In genomic region chr7:27361283-27361946, GRCm38 (mm10) we compare ENCODE assay signal across 8 mouse cellular contexts. TPM values are rescaled to one million over a fixed set of nuclear protein-coding genes. Genes with fewer than 3 reads are reported as not detected.
A peak's percentile ranks its signal among the peaks of the same experiment; 100 is the strongest.
DNase-seq lines count a peak whose midpoint lies in the region; ATAC-seq and TF ChIP-seq lines count a peak whose summit lies in the region.

No protein-coding gene starts in this region.

- H3K27ac ChIP-seq in ES-E14 (ENCODE audit: insufficient read depth, low read depth, low read length, poor library complexity, severe bottlenecking), result peak overlapping the region; percentile 89; the same call in 1 of the 2 replicates
- no peak overlapping the region for H3K27ac ChIP-seq in forebrain, embryonic 15.5 days (replicated peaks)
- H3K27ac ChIP-seq in olfactory bulb, adult 2 months (ENCODE audit: insufficient read depth, low read depth, low read length), result peak overlapping the region; percentile 52; the same call in 1 of the 2 replicates
- no peak overlapping the region for H3K27ac ChIP-seq in thymus, adult 2 months (ENCODE audit: control insufficient read depth, insufficient read depth, low read length)

- peaks cover 9 to 18% of the 10 kb centered on the region in 2 experiments for H3K4me1 ChIP-seq in ES-E14 (ENCODE audit: control insufficient read depth in 2 of 2, insufficient read depth in 2 of 2, low read length in 2 of 2, poor library complexity in 1 of 2)
- H3K4me1 ChIP-seq in forebrain, embryonic 15.5 days, result peaks cover 16% of the 10 kb centered on the region
- H3K4me1 ChIP-seq in lung, adult 2 months (ENCODE audit: control insufficient read depth, insufficient read depth, low read length), result peaks cover 2% of the 10 kb centered on the region
- H3K4me1 ChIP-seq in olfactory bulb, adult 2 months (ENCODE audit: control insufficient read depth, insufficient read depth, low read length), result peaks cover 23% of the 10 kb centered on the region
- peaks cover 17% of the 10 kb centered on the region for H3K4me1 ChIP-seq in thymus, adult 2 months (replicated peaks; ENCODE audit: control insufficient read depth, insufficient read depth, low read length)

- ATAC-seq in forebrain, embryonic 15.5 days (replicated peaks), result peak; percentile 95

- intact Hi-C loops in heart, postnatal 25 days (cut with DNase I), result loop anchor here (5.0 kb wide), 1 partner anchor 86 kb away; the partner anchor contains the start of genes Blvrb and Sptbn4

- peak overlapping the region; percentile 68 to 71 for H3K4me3 ChIP-seq in ES-E14 (ENCODE audit: insufficient read depth in 1 of 2, low read depth in 1 of 2, low read length in 2 of 2, poor library complexity in 1 of 2, severe bottlenecking in 1 of 2)
- peak overlapping the region; percentile 51 for H3K4me3 ChIP-seq in forebrain, embryonic 15.5 days
- H3K4me3 ChIP-seq in lung, adult 2 months (replicated peaks; ENCODE audit: extremely low read depth, low read depth, low read length), result peak overlapping the region; percentile 38
- H3K4me3 ChIP-seq in olfactory bulb, adult 2 months (ENCODE audit: insufficient read depth, low read depth, low read length), result peak overlapping the region; percentile 81
- peak overlapping the region; percentile 40 for H3K4me3 ChIP-seq in thymus, adult 2 months (ENCODE audit: control insufficient read depth, insufficient read depth, low read length)

- under 1% methylated on average over 48 of the region's 52 CpGs for WGBS in forebrain, embryonic 15.5 days
- under 1% methylated on average over 52 of the region's 52 CpGs for whole genome bisulfite sequencing in lung, adult 2 months
- under 1% methylated on average over 52 of the region's 52 CpGs for WGBS in olfactory bulb, adult 2 months
- under 1% methylated on average over 52 of the region's 52 CpGs for WGBS in thymus, adult 2 months

- TF ChIP-seq CTCF in lung, adult 2 months (IDR thresholded peaks at IDR 0.05; ENCODE audit: insufficient read depth, low read length), result no peak
- no peak for TF ChIP-seq CTCF in olfactory bulb, adult 2 months (IDR thresholded peaks at IDR 0.05; ENCODE audit: insufficient read depth, low read depth, low read length)
- TF ChIP-seq CTCF in thymus, adult 2 months (IDR thresholded peaks at IDR 0.05; ENCODE audit: borderline replicate concordance, control insufficient read depth, extremely low read depth, insufficient read depth, low read length, poor library complexity), result peak; percentile 51; the same call in 1 of the 2 replicates

- peaks cover 61% of the 10 kb centered on the region for H3K27me3 ChIP-seq in forebrain, embryonic 15.5 days
- H3K27me3 ChIP-seq in thymus, adult 2 months (ENCODE audit: control insufficient read depth, insufficient read depth, low read length), result peaks cover 9% of the 10 kb centered on the region

- H3K9me3 ChIP-seq in ES-E14 (ENCODE audit: control insufficient read depth, insufficient read depth, low read depth, low read length), result no peaks in the 10 kb centered on the region
- H3K9me3 ChIP-seq in forebrain, embryonic 15.5 days, result no peaks in the 10 kb centered on the region

- in situ Hi-C loops in ES-E14 (cut with MboI; ENCODE audit: low sequenced_read_pairs in 2 of 2, unreplicated experiment in 2 of 2), result no loop called here

- no peak for TF ChIP-seq POLR2A in lung, adult 2 months (IDR thresholded peaks at IDR 0.05; ENCODE audit: borderline replicate concordance, extremely low read depth, low read depth, low read length)
- TF ChIP-seq POLR2A in olfactory bulb, adult 2 months (IDR thresholded peaks at IDR 0.05; ENCODE audit: insufficient read depth, low read depth, low read length), result no peak
- no peak for TF ChIP-seq POLR2A in thymus, adult 2 months (IDR thresholded peaks at IDR 0.05; ENCODE audit: control insufficient read depth, extremely low read depth, insufficient read depth, low read length, poor library complexity)

- peak overlapping the region; percentile 55 for H3K4me2 ChIP-seq in forebrain, embryonic 15.5 days (replicated peaks)

- peak overlapping the region; percentile 78 for H3K9ac ChIP-seq in ES-E14 (ENCODE audit: insufficient read depth, low read depth, low read length, poor library complexity, severe bottlenecking)
- peak overlapping the region; percentile 53 for H3K9ac ChIP-seq in forebrain, embryonic 15.5 days (replicated peaks)

- no peaks in the 10 kb centered on the region for H3K36me3 ChIP-seq in ES-E14 (ENCODE audit: control insufficient read depth, insufficient read depth, low read length, poor library complexity, severe bottlenecking)
- H3K36me3 ChIP-seq in forebrain, embryonic 15.5 days, result no peaks in the 10 kb centered on the region
- no peaks in the 10 kb centered on the region for H3K36me3 ChIP-seq in thymus, adult 2 months (ENCODE audit: control insufficient read depth, insufficient read depth, low read length)

- DNase-seq in ES-E14 (ENCODE audit: low read depth, low spot score), result peak; percentile 100
- peak; percentile 99 for DNase-seq in cerebellum, adult 11-12 months
- peak; percentile 98 for DNase-seq in heart, postnatal 25 days (ENCODE audit: low spot score)
- peak; percentile 97 to 99 for DNase-seq in layer of hippocampus, adult 18-20 months (ENCODE audit: low spot score in 2 of 2)
- DNase-seq in lung, adult 2 months, result peak; percentile 98
- peak; percentile 94 for DNase-seq in thymus, adult 2 months

TF ChIP-seq in ES-E14, 5 proteins besides CTCF, POLR2A, EP300 and RAD21:
- TF ChIP-seq CHD2 (IDR thresholded peaks at IDR 0.05; ENCODE audit: low read depth, low read length) (no peak), ZC3H11A (IDR thresholded peaks at IDR 0.05; ENCODE audit: borderline replicate concordance, low read depth, low read length) (no peak), HCFC1 (IDR thresholded peaks at IDR 0.05; ENCODE audit: borderline replicate concordance, insufficient read depth, low read length) (peak; percentile 41; the same call in 1 of the 2 replicates), MAFK (IDR thresholded peaks at IDR 0.05; ENCODE audit: insufficient read depth, low read depth, low read length) (no peak), ZNF384 (IDR thresholded peaks at IDR 0.05; ENCODE audit: low read depth, low read length) (no peak)

RNA-seq across cellular contexts. Expression of gene Gm20479, which starts 4.2 kb away (rescaled TPM):
- total RNA-seq in ES-E14 (2012; rRNA removed), result 1.4 and 1.5 TPM in 2 replicates
- 0.46 TPM in 1 of 2 replicates, not detected in the other for polyA plus RNA-seq in forebrain, embryonic 15.5 days (2015; fragmentation: Nextera tagmentation; extraction: Ambion mirVana)
- not detected for total RNA-seq in heart, postnatal 25 days (2021)
- not detected for total RNA-seq in layer of hippocampus, adult 18-20 months (2021)
- polyA plus RNA-seq in lung, adult 2 months (2012; rRNA removed), result not detected in 2 replicates
- polyA plus RNA-seq in olfactory bulb, adult 2 months (2012; ENCODE audit: insufficient read depth, insufficient read length, low replicate concordance, missing spikeins), result not detected in 2 replicates
- polyA plus RNA-seq in thymus, adult 2 months (2012; rRNA removed), result not detected in 2 replicates

RNA-seq across cellular contexts. Expression of gene Shkbp1, which starts 5.6 kb away (rescaled TPM):
- total RNA-seq in ES-E14 (2012; rRNA removed), result 28.8 and 45.5 TPM in 2 replicates
- polyA plus RNA-seq in forebrain, embryonic 15.5 days (2015; fragmentation: Nextera tagmentation; extraction: Ambion mirVana), result 90.2 and 91.5 TPM in 2 replicates
- 1 to 10 TPM; 6.4 to 8.2 TPM for total RNA-seq in heart, postnatal 25 days (2021)
- total RNA-seq in layer of hippocampus, adult 18-20 months (2021), result 10 to 100 TPM; 25.8 to 28.2 TPM
- 76.4 and 85.1 TPM in 2 replicates for polyA plus RNA-seq in lung, adult 2 months (2012; rRNA removed)
- polyA plus RNA-seq in olfactory bulb, adult 2 months (2012; ENCODE audit: insufficient read depth, insufficient read length, low replicate concordance, missing spikeins), result not detected in 2 replicates
- 203 and 206 TPM in 2 replicates for polyA plus RNA-seq in thymus, adult 2 months (2012; rRNA removed)

RNA-seq across cellular contexts. Expression of gene Ltbp4, which starts 23.9 kb away (rescaled TPM):
- 65.8 and 114 TPM in 2 replicates for total RNA-seq in ES-E14 (2012; rRNA removed)
- 13.3 and 15.0 TPM in 2 replicates for polyA plus RNA-seq in forebrain, embryonic 15.5 days (2015; fragmentation: Nextera tagmentation; extraction: Ambion mirVana)
- total RNA-seq in heart, postnatal 25 days (2021), result 100 to 1,000 TPM; 210 to 247 TPM
- total RNA-seq in layer of hippocampus, adult 18-20 months (2021), result 10 to 100 TPM; 43.9 to 47.5 TPM
- 496 and 612 TPM in 2 replicates for polyA plus RNA-seq in lung, adult 2 months (2012; rRNA removed)
- not detected in 2 replicates for polyA plus RNA-seq in olfactory bulb, adult 2 months (2012; ENCODE audit: insufficient read depth, insufficient read length, low replicate concordance, missing spikeins)
- polyA plus RNA-seq in thymus, adult 2 months (2012; rRNA removed), result 48.3 and 77.5 TPM in 2 replicates

Comparison
In these comparisons a context has a peak if more than half of its experiments do, and no peak if none do; other contexts are left out.
1. H3K27ac ChIP-seq: peak in ES-E14 (single experiment) and olfactory bulb, adult 2 months (single experiment); none in forebrain, embryonic 15.5 days (single experiment) and thymus, adult 2 months (single experiment).
2. RNA of gene Shkbp1, which starts 5.6 kb away (polyA plus RNA-seq): 203 to 206 TPM in thymus, adult 2 months, 90.2 to 91.5 TPM in forebrain, embryonic 15.5 days and 76.4 to 85.1 TPM in lung, adult 2 months; not detected in olfactory bulb, adult 2 months; every median in the first group is over 10 times any median in the second.
3. Peak in every context shown above with its lines, with median percentiles within 50 percentile points of each other: DNase-seq and H3K4me3 ChIP-seq.